Mouse (Mus musculus) granulocyte monocyte progenitor cell, adult 5-6 weeks (primary cell): ENCODE measurements at regions not wholly inside any gene's neighbourhood (a gene's known extent, or its start where the extent isn't known, plus 50 kb on each side); places are given as distances from the start of the nearest gene placed in this dataset.

Experiments used
- ATAC-seq: replicated peaks from 2 replicates; pipeline ENCODE4 v1.8.0; 2016; ENCODE audit warnings: mild to moderate bottlenecking, moderate TSS enrichment, inconsistent platforms; ENCODE audit not compliant: poor library complexity, severe bottlenecking

DNA sequence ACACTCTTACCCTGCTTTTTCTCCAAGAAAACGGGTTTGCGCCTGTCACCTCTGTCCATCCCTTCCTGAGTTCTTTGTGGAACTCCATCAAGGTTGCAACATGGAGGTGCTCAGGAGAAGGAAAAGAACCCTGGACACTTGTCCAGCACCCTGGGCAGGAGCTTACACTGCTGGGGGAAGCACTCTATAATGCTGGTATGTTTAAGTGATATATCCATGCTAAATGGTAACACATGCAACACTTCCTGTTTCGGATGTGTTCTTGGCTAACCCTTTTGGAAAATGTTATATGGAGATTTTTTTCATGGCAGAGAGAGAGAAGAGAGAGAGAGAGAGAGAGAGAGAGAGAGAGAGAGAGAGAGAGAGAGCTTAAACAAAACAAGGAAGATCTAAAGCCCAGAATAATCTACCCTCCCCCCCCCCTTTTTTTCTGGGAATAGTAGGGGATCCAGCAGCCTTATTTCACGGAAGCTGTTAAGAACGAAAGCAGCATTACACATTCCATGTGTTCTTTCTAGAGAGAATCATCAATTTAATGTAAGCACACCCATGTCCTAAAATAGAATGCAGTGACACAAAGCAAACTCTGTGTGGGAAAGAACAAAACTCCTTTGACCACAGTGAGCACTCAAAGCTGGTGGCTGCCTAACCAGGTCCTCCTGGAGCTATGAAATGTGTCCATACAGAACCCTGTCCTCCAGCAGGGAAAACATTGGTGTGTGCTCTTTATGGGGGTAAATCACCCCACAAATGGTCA, 272.6 kb downstream of the Pten start:
- ATAC-seq, result no peak

DNA sequence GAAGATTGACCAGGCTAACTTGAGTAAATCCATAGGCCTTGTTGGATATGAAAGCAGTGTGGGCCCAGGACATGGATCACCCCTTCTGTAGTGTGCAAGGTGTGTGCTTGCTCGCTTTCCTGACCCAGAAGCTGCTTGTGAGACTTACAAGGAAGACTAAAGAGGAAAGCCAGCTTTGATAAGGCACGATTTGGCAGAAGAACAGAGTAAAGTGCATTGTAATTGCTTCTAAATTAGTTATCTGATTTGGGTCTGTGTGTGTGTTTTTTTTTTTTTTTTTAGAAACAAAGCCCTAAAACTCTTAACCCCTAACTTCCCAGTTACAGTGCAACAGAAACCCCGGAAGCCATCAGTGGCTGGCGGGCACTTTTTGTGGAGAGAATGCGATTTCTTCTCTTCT, 283.2 kb downstream of the Pten start:
- no peak for ATAC-seq

DNA sequence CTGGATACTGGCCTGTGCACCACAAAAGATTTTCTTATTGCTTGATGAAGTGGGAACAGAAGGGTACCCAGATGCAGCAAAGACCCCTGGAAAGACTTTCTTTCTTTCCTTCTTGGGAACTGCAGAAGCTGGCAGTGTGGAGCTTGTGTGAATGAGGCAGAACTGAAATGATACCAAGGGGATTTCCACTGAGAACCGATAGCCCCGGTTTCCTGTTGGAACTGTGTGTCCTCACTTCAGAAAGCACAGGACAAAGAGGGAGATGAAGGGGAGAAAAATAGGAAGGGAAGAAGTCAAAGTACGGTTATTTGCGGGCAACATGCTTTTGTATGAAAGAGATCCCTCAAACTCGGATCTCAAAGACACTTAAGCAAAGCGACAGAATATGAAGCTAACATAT, 283.7 kb downstream of the Pten start:
- ATAC-seq, result no peak

DNA sequence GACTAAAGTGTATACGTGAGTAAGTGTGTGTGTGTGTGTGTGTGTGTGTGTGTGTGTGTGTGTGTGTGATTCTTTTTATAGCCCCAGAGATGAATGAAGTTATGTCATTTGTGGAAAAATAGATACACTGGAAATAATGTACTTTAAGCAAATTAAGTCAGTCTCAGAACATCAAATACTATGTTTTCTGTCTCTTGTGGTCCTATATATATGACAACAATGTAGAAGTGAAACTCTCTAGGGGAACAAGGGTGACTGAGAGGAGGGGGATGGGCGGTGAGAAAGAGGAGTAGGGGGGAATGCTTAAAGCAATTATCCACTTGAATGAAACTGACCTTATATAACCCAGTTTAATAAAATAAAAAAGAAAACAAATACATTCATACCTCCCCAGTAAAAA, 285.5 kb downstream of the Pten start:
- ATAC-seq, result peak; percentile 40; the same call in 1 of the 2 replicates

DNA sequence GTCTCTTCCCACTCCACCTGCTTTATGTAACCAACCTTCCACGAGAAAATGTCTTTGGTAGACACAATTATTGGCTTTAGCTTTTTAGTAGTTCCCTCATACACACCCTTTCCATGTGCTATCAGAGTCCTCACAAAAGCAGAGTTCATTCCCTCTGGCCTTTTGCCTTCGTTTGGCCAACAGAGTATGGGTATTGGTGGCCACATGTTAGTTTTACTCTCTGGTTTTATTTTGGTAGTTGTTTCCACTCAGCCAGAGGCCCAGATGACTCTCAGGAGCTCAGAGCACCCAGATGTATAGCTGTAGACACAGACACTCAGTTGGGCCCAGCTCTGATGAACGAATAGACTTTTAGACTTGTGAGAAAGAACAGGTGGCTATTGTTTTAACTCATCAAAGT, 286.4 kb downstream of the Pten start:
- ATAC-seq, result no peak

DNA sequence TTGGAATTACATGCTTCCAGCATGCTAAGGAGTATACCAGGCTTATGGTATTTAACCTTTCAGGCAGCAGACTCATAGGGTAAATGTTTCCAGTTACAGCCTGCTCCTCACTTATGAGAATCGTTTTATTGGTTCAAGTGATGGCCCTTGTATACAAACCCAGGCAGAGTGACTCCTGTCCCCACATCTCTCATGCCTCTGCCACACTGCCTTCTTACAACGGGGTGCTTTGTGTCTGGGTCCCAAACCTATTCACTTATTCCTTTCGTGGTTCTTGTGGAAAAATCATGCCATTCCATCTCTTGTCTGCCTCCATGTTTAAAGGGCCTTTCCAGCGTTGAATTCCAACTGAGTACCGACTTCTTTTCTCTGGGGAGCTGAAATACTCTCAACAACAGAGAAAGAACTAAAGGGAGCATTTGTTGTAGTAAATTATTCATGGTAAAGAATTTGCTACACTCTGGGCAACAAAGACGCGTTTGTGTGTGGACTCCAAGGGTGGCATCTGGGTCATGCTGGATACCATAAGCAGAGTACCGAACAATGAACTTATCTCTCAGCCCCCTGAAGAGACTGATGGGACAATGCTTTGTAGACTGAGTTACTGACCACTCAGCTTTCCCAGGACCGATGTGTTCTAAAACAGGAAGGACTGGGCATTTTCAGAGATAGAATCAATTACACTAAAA, 291.6 kb downstream of the Pten start:
- no peak for ATAC-seq

DNA sequence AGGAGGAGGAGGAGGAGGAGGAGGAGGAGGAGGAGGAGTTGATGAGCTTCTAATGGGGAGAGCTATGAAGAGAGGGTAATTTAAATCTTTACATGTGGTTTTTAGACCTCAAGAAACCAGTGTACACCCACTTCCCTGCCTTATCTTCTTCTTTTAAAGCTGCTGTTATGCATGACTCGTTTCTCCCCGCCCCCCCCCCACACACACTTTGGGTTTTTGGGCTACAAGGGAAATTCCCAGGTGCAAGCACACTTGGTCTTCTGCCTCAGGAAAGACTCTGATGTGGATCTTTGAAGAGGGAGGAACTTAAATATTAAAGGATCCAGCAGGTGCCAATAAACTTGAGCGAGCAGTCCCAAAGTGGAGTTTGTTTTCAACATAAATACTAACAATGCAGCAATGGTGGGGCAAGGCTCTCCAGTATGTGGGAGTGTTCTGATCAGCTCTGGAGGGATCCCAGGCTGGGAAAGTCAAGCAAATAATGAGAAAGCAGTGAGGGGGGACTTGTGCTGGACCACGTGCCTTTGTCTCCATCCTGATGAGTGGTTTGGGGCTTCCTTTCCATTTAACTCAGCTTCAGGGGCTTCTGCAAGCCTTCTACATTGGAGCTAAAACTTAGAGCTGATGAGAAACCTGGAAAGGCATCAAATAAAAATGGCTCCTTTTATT, 296.0 kb downstream of the Pten start:
- no peak for ATAC-seq

DNA sequence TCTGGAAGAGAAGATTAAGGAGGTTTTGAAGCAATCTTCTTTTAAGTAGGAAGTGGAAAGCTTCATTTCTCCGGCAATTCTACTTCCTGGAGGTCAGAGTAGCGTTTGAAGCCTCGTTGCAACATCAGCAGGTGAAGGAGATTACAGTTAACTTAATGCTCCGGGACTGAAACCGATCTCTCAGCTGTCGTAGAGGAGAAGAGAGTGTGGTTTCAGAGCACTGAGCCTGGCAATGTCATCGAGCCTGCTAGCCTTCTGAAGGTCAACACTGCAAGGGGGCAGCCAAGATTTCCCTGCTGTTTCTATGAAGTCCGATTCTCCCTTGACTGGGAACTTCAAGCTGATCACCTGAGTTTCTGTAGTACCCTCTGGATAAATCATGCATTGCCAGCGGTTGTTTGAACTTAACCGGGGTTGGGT, 299.1 kb downstream of the Pten start:
- peak; percentile 93 for ATAC-seq

DNA sequence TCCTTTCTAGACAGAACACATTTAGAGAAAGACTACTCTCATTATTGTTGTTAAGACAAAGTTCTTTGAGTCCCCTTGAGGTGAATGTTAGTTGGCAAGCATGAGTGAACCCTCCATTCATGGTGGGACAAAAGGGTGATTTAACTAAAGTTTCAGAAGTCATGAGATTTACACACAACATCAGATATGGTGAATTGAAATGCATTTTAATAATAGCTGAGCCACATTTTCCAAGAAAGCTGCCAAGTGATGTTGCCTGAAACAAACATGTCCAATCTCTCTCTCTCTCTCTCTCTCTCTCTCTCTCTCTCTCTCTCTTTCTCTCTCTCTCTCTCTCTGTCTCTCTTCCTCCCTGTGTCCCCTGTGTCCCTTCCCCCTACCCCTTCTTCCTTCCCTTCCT, 303.7 kb downstream of the Pten start:
- no peak for ATAC-seq

DNA sequence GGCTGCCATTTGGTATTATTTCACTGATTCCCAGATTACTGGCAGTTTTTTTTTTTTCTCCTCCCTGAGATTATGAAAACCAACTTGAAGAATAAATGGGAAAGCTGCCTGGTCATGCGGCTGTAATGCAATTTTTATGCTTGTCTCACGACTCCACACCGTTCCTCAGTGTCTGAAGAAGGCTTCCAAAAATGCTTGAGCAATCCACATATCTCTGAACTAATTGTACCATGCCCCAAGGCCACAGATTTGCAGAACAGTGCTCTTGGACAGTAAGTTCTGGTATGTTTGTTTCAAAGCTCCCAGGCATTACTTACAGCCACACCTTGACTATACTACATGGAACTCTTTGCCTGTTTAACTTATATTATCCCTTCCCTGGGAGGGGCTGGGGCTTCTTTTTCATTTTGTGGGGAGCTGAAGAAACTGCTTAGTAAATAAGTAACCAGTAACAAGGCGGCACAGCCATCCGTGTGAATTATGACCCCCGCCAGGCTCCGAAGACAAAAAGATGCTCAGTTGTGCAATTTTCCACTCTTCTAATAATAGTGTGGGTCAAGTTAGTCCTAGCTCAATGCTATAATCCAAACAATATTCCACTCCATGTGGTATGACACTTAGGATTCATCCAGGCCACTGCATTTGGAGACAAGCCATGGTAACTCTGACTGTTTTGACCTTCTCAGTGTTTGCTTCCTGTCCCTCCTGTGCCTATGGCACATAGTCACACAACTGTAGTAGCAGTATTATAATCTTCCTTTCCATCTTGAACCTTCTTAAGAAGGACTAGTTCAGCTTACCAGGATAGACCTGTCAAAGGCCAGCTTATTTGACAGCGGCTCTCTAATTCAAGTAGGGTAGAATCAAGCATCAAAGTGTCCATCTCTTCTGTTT, 305.1 kb downstream of the Pten start:
- no peak for ATAC-seq

DNA sequence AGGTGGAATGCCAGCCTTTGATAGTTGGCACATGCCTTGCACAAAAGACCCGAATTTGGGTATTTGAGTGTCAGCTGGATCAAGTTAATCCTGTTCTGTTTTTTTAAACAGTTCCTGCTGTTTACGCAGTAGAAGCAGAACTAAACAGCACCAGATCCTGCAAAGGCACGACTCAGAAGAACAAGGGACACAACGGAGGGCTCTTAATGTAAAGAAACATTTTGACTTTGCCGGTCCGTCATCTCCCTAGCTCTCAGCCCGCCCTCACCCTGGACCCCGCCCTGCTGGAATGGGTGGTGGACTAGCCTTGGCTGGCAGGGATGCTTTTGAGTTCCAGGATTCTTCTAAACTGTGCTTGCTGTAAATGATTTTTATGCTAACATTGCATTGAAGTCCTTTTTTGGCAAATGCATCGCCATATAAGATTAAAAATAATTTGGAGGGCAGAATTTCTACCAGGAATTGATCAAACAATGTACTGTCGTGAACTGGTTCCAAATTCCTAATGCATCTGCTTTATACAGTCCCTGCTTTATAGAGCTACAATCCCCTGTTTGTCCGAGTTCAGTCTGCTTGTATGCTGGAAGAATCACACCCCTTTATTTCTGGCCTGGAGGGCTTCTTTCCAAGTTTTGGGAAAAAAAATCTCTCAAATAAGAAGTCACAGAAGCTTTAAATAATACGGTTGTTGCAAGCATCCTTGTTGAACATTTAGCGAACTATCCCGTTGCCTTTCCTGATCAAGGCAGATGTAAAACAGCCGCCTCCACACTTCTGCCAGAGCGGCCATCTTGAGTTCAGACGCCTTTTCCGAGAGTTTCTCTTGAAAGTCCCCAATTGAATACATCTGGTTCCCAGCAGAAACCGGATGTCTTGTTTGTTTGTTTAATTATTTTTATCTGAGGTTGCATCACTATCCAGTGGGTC, 308.2 kb downstream of the Pten start:
- ATAC-seq, result no peak

DNA sequence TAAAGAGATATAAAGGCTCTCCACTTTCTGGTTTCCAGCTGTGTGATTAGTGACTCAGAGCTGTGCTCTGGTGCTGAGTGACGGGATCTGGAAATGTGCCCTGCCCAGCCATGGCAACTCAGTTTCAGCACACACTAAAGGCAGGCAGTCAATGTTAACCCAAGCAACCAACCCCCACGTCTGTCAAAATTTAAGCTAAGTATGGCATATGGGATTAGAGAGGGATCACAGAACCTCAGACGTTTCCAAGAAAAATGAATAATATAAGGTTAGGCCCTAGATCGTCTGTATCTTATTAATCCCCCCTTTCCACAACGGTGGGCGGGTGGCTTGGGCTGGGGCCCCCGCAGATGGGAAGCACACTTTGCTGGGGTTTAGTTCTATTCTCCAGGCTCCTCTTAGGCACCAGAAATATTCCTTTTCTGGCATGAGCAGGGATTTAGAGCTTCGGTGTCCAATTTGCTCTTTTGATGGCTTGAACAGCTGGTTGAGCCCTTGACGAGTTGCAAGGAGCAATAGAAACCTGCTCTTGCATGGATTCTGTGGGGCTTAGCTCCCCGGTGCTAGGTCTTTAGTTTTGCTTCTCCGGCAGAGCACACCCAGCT, 311.2 kb downstream of the Pten start:
- ATAC-seq, result no peak

DNA sequence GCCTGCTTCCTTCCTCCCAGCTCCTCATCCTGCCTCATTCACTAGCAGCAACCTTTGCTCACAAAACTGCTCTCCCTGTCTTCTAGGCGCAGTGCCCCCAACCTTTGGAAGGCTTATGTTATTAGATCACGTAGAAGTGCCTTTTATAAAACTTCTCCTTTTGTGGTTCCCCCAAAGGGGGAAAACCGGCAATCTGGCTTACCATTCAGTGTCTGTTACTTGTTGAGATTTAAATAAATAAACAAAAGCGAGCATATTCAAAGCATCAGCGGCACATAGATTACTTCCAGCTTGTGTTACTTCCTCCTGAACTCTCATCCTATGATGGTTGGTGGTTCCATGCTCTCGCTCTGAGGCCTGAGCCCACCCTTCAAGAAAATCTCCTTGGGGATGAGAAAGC, 312.5 kb downstream of the Pten start:
- no peak for ATAC-seq

DNA sequence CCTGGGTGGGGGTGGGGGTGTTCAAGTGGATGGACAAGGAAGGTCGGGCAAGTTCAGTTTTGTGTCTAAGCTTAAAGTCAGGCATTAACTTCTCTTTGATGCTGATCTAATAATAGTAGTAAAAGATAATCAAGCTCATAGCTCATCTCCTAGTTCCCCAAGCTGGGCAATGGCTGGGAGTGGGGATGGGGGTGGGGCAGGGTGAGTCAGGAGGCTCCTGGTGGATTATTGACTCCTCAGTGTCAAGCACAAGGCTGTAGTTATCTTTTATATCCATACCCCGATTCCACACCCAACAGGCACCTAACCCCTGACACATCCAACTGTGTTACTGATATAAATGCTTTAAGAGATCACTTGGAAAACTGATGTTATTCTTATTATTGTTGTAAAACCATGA, 315.0 kb downstream of the Pten start:
- ATAC-seq, result no peak

DNA sequence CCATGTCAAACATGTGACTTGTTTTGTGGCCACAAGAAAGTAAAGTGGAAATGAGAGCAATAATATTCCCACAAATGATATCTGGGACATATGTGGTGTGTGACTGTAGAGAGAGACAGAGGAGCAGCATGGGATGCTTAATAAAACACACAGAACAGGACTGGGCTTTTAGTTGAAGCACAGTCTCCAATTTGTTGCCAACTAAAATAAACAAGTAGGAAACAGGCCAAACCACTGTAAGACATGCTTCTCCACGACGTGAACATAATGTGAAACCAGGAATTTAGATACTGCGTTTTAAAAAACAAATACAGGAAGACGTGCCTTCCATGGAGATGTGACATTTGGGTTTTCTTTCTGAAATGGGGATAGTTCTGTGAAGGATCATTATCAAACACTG, 317.2 kb downstream of the Rnls start:
- no peak for ATAC-seq

DNA sequence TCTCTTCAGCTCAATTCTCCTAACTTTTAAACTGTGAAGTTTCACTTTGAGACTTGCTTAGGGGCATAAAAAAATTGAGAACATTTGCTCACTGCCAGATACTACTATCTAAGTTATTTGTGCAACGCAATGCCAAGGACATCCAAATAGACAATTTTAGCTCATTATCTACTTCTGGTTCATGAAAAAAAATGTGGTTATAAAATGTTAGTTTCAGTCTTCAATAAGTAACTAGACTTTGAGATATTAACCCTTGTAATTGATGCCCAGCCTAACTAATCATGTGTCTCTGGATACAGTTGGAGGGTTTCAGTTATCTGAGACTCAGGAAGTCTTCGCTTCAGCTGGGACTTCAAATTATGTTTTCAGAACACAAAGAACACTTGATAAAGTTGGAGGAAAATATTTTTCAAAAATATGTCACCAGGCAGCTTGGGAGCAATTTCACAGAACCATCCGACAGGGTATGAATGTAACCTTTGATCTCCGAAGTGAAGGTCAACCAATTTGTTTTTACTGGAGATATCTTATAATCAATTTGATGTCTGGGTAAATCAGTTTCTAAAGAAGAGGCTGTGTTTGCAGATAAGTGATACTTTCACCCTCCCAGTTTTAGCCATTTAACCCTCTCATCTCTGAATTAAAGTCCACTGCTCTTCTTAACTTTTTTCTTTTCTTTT, 313.3 kb downstream of the Rnls start:
- no peak for ATAC-seq

DNA sequence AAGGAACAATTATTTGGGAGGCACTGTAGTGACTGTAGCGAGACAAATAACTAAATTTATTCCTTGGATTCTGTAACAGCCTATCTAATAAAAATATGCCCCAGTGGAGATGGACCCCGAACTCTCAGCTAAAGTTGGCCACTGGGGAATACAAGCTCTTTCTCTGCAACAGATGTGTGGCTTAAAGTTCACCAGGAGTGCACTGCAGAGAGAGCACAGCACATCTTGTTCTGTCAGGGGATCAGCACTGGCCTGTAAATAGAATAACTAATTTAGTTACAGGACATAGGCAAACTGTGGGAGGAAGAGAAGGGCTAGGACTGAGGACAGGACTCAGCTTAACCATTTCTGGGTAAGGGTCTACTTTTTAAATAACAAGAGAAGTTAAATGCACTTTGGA, 312.1 kb downstream of the Rnls start:
- no peak for ATAC-seq

DNA sequence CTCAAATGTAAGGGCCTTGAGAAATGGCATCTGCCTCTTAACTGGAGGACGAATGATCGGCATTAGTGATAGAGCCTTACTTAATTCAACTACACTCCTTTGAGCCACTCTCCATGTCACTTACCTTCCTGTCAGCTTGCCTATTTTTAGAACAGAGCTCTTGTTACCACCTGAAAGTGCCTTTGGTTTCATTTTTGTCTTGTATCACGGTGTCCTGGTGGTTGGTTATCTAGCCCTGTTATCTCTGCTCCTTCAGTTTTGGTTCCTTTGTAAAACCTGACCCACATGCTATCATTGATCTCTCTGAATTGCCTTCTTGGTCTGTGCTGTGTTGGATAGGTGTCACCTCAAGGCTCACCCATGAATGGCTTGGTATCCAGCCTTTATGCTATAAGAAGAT, 310.6 kb downstream of the Rnls start:
- ATAC-seq, result no peak

DNA sequence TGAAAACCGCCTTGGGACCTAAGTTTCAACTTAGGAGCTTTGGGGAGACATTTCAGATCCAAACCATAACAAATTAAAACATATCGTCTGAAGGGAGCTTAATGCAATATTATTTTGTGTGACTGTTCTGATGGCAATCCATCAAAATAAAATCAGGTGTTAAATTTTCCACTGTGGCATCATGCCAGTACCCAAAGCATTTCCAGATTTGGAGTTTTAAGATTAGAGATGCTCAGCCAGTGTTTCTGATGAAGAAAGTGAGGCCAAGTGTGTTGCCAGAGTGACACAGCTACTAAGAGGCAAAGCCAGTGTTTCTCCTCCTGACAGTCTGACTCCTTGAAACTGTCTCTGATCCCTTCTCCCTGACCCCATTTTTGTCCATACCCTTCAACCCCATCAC, 308.7 kb downstream of the Rnls start:
- ATAC-seq, result no peak
